Mouse (Mus musculus): ENCODE results near the gene Hdac1.

- TF ChIP-seq CTCF (IDR thresholded peaks at IDR 0.05; ENCODE audit: extremely low read depth, insufficient read depth, insufficient read length, insufficient replicate concordance) (no peak), POLR2A (IDR thresholded peaks at IDR 0.05; ENCODE audit: low read depth, low read length) (no peak)
These were observed 45.9 kb downstream of the Hdac1 start for GRCm38 (mm10) chr4:129496631-129497030.
